Mouse (Mus musculus) G1E (cell line): ENCODE measurements at regions not wholly inside any gene's neighbourhood (a gene's known extent, or its start where the extent isn't known, plus 50 kb on each side); places are given as distances from the start of the nearest gene placed in this dataset.

Experiments
- ATAC-seq: 2 replicates; pipeline ENCODE4 v1.8.0; 2016; ENCODE audit warnings: mild to moderate bottlenecking; ENCODE audit not compliant: insufficient number of reproducible peaks, poor library complexity, low FRiP score, severe bottlenecking; ENCODE audit errors: extremely low read depth
- DNase-seq: peaks from one replicate; pipeline ENCODE4 v3.0.0; 2012; ENCODE audit warnings: low spot score
- H3K27me3 ChIP-seq: 2 replicates; pipeline ENCODE4 v1.6.1; 2012; ENCODE audit warnings: mild to moderate bottlenecking, low read length, inconsistent platforms; ENCODE audit not compliant: insufficient read depth
- H3K36me3 ChIP-seq: replicated peaks from 2 replicates; pipeline ENCODE3; 2012; ENCODE audit warnings: mild to moderate bottlenecking, inconsistent platforms
- H3K4me1 ChIP-seq: 2 replicates; pipeline ENCODE4 v1.6.1; 2012; ENCODE audit warnings: low read depth, low read length, inconsistent platforms, mixed read lengths; ENCODE audit not compliant: insufficient read depth
- H3K4me3 ChIP-seq: 2 replicates; pipeline ENCODE4 v1.5.1; 2012; ENCODE audit warnings: low read depth, mild to moderate bottlenecking, inconsistent platforms, low read length, moderate library complexity, mixed read lengths
- H3K9me3 ChIP-seq: replicated peaks from 2 replicates; pipeline ENCODE4 v1.6.1; 2012; ENCODE audit warnings: inconsistent platforms
- CTCF ChIP-seq: IDR thresholded peaks from 2 replicates; pipeline ENCODE4 v1.5.1; 2012; ENCODE audit warnings: low read depth, low read length, inconsistent platforms, mixed read lengths
- GATA1 ChIP-seq: IDR thresholded peaks from 2 replicates; pipeline ENCODE4 v1.6.1; 2012; ENCODE audit warnings: borderline replicate concordance, low read length, inconsistent platforms, mixed read lengths
- GATA2 ChIP-seq: IDR thresholded peaks from 2 replicates; pipeline ENCODE4 v1.6.1; 2012; ENCODE audit warnings: low read depth, low read length, inconsistent platforms, borderline replicate concordance
- POLR2AphosphoS5 ChIP-seq: IDR thresholded peaks from 2 replicates; pipeline ENCODE4 v1.6.1; 2012; ENCODE audit warnings: low read depth, low read length, inconsistent platforms; ENCODE audit not compliant: insufficient replicate concordance
- TAL1 ChIP-seq: conservative IDR thresholded peaks from 2 replicates; pipeline ENCODE4 v1.6.1; 2012; ENCODE audit warnings: low read depth, low read length, inconsistent platforms, mixed read lengths

- no peak for ATAC-seq
- no peaks in the 10 kb centered on the region for H3K27me3 ChIP-seq
Measured at GRCm38 (mm10) chr4:55722388-55722787, 190.1 kb upstream of the Klf4 start.

DNA sequence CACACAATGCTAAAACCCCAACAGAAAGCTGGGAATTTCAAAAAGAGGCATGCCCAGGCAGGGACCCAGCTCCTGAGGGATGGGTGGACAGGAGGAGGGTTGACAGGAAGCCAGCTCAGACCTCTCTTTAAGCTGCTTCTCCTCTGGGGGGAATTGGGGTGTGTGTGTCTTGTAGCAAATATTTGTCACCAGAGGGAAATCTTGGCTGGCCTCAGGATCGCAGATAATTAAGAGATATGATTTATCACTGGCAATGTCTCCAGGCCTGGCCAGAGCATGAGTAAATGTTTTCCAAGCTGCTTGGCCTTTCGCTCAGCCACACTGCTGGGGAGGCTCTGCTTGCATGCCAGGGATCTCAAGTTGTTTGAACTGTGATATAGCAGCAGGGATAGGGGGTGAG is 189.6 kb upstream of the Klf4 start:
- Histone ChIP-seq H3K27me3 (no peaks in the 10 kb centered on the region), H3K36me3 (no peaks in the 10 kb centered on the region), H3K4me1 (no peaks in the 10 kb centered on the region), H3K9me3 (peaks cover 56% of the 10 kb centered on the region), H3K4me3 (no peak overlapping the region)
- ATAC-seq (no peak), DNase-seq (no peak)
- no peak for TF ChIP-seq GATA1
- no peak for TF ChIP-seq GATA2
- no peak for TF ChIP-seq TAL1
- TF ChIP-seq POLR2AphosphoS5 = no peak
- TF ChIP-seq CTCF = no peak

More at GRCm38 (mm10) chr4:55722388-55722787, 190.1 kb upstream of the Klf4 start:
- TF ChIP-seq CTCF (no peak), GATA1 (no peak), POLR2AphosphoS5 (no peak), GATA2 (no peak), TAL1 (no peak)
- Histone ChIP-seq H3K9me3 (peaks cover 60% of the 10 kb centered on the region), H3K36me3 (no peaks in the 10 kb centered on the region), H3K4me3 (no peak overlapping the region), H3K4me1 (no peaks in the 10 kb centered on the region)
- DNase-seq = no peak

GRCm38 (mm10) chr4:55718438-55718837 is 186.2 kb upstream of the Klf4 start:
- Histone ChIP-seq H3K4me1 (no peaks in the 10 kb centered on the region), H3K4me3 (no peak overlapping the region), H3K36me3 (no peaks in the 10 kb centered on the region), H3K27me3 (no peaks in the 10 kb centered on the region), H3K9me3 (peaks cover 45% of the 10 kb centered on the region)
- no peak for TF ChIP-seq GATA2
- TF ChIP-seq TAL1 = no peak
- TF ChIP-seq POLR2AphosphoS5 = no peak
- TF ChIP-seq CTCF = no peak
- TF ChIP-seq GATA1 = no peak
- ATAC-seq = no peak
- DNase-seq = no peak

- no peaks in the 10 kb centered on the region for H3K27me3 ChIP-seq
- no peaks in the 10 kb centered on the region for H3K4me1 ChIP-seq
- peaks cover 46% of the 10 kb centered on the region for H3K9me3 ChIP-seq
- ATAC-seq (no peak), DNase-seq (no peak)
- H3K36me3 ChIP-seq = no peaks in the 10 kb centered on the region
- no peak for TF ChIP-seq TAL1
- TF ChIP-seq CTCF = no peak
- TF ChIP-seq POLR2AphosphoS5 = no peak
- TF ChIP-seq GATA2 = no peak
- TF ChIP-seq GATA1 = no peak
- H3K4me3 ChIP-seq = no peak overlapping the region
Measured at GRCm38 (mm10) chr4:55716161-55716651, 183.9 kb upstream of the Klf4 start.

- no peaks in the 10 kb centered on the region for H3K36me3 ChIP-seq
- peaks cover 44% of the 10 kb centered on the region for H3K9me3 ChIP-seq
- H3K4me3 ChIP-seq = no peak overlapping the region
- no peak for ATAC-seq
- no peak for DNase-seq
- no peaks in the 10 kb centered on the region for H3K4me1 ChIP-seq
- no peaks in the 10 kb centered on the region for H3K27me3 ChIP-seq
- no peak for TF ChIP-seq TAL1
- TF ChIP-seq GATA1 = no peak
- no peak for TF ChIP-seq CTCF
Measured at GRCm38 (mm10) chr4:55711500-55712341, 179.5 kb upstream of the Klf4 start.

- Histone ChIP-seq H3K4me3 (no peak overlapping the region), H3K36me3 (no peaks in the 10 kb centered on the region), H3K4me1 (no peaks in the 10 kb centered on the region), H3K9me3 (peaks cover 39% of the 10 kb centered on the region), H3K27me3 (no peaks in the 10 kb centered on the region)
- no peak for ATAC-seq
- TF ChIP-seq POLR2AphosphoS5 (no peak), TAL1 (no peak), GATA1 (no peak), GATA2 (no peak), CTCF (no peak)
- no peak for DNase-seq
Measured at GRCm38 (mm10) chr4:55710476-55710875, 178.2 kb upstream of the Klf4 start.
